Mouse (Mus musculus): ENCODE measurements around the gene Adra1b. TPM values are rescaled to one million over a fixed set of nuclear protein-coding genes. Genes with fewer than 3 reads are reported as not detected.

The Adra1b gene
- polyA plus RNA-seq, 1 experiment from 2014 or later, result 0.28 TPM

- no peaks in the 10 kb centered on the region; the same call in 1 of the 2 replicates for H3K27me3 ChIP-seq
- H3K36me3 ChIP-seq (ENCODE audit: poor library complexity, severe bottlenecking), result no peaks in the 10 kb centered on the region
- 18% methylated on average over 6 of the region's 6 CpGs for WGBS
- H3K9ac ChIP-seq, result no peak overlapping the region
- no peak overlapping the region for H3K4me2 ChIP-seq
- no peak overlapping the region for H3K4me3 ChIP-seq
- ATAC-seq, result no peak
- H3K4me1 ChIP-seq, result peaks cover 11% of the 10 kb centered on the region
- no peak overlapping the region for H3K27ac ChIP-seq
- no peaks in the 10 kb centered on the region for H3K9me3 ChIP-seq (replicated peaks)
Observed at GRCm38 (mm10) chr11:43926163-43926562, 25.2 kb upstream of the Adra1b start.

DNA sequence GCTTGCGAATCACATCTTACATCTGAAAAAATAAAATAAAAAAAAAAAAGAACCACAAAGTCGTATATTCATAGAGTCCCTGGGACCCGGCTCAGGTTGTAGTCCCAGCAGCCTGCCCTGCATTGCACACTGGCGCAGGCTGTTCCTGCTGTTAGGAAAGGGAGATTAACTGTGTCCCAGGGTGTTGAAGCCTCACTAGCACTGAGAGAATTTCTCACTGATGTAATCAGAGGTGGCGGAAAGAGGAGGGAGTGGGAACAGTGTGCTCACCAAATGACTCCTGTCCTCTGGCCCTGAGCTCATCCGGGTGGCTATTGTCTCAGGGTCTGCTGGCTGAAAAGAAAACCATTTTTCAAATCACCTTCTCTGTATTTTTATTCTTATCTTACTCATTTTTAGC, 24.6 kb upstream of the Adra1b start:
- H3K9ac ChIP-seq, result no peak overlapping the region; the same call in 1 of the 2 replicates
- H3K36me3 ChIP-seq (ENCODE audit: poor library complexity, severe bottlenecking), result no peaks in the 10 kb centered on the region
- H3K9me3 ChIP-seq (replicated peaks), result no peaks in the 10 kb centered on the region
- peaks cover 11% of the 10 kb centered on the region for H3K4me1 ChIP-seq
- H3K27me3 ChIP-seq, result no peaks in the 10 kb centered on the region; the same call in 1 of the 2 replicates
- H3K4me2 ChIP-seq, result no peak overlapping the region
- no peak overlapping the region for H3K4me3 ChIP-seq
- WGBS, result 16% methylated on average over 6 of the region's 6 CpGs
- H3K27ac ChIP-seq, result no peak overlapping the region
- no peak for ATAC-seq

GRCm38 (mm10) chr11:43921701-43922100, 20.7 kb upstream of the Adra1b start:
- Histone ChIP-seq H3K4me1 (peaks cover 11% of the 10 kb centered on the region), H3K4me2 (no peak overlapping the region), H3K27ac (no peak overlapping the region), H3K27me3 (no peaks in the 10 kb centered on the region), H3K9ac (no peak overlapping the region), H3K36me3 (ENCODE audit: poor library complexity, severe bottlenecking) (no peaks in the 10 kb centered on the region), H3K4me3 (no peak overlapping the region), H3K9me3 (replicated peaks) (no peaks in the 10 kb centered on the region)
- 72% methylated on average over 2 of the region's 2 CpGs for WGBS
- no peak for ATAC-seq

DNA sequence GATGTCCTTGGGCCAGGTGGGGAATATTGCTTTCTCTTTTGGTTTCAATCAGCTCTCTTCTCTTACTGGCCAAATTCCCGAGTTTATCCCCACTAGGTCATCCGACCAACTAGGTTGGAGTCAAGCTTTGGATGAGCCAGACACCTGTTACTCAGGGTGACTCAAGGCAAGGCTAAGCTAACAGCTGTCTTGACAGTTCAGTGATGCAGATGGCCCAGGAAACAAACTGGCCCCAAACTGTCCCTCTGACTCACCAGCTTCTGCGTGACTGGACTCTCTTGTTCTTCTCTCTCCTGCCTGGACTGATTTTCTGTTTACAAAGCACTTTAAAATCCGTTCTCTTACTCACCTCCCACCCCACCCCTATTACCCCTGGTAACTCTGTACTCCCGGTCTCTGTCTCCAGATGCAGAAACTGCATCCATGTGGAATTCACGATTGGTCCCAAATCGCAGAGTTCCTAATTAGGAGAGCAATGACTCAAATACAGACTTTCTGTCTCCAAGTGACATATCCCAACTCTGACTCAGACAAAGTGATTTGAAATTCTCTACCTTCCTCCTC, 18.6 kb upstream of the Adra1b start:
- Histone ChIP-seq H3K9ac (no peak overlapping the region), H3K36me3 (ENCODE audit: poor library complexity, severe bottlenecking) (no peaks in the 10 kb centered on the region), H3K4me3 (no peak overlapping the region), H3K4me2 (no peak overlapping the region), H3K4me1 (no peaks in the 10 kb centered on the region), H3K27me3 (no peaks in the 10 kb centered on the region), H3K27ac (no peak overlapping the region), H3K9me3 (replicated peaks) (no peaks in the 10 kb centered on the region)
- no peak for ATAC-seq
- WGBS, result 79% methylated on average over 7 of the region's 7 CpGs

GRCm38 (mm10) chr11:43914552-43915447, 13.8 kb upstream of the Adra1b start:
- no peaks in the 10 kb centered on the region for H3K36me3 ChIP-seq (ENCODE audit: poor library complexity, severe bottlenecking)
- WGBS, result 79% methylated on average over 12 of the region's 12 CpGs
- no peak overlapping the region for H3K27ac ChIP-seq
- no peaks in the 10 kb centered on the region for H3K4me1 ChIP-seq
- H3K27me3 ChIP-seq, result no peaks in the 10 kb centered on the region
- H3K4me2 ChIP-seq, result no peak overlapping the region
- no peak overlapping the region for H3K4me3 ChIP-seq
- ATAC-seq, result no peak
- H3K9me3 ChIP-seq (replicated peaks), result no peaks in the 10 kb centered on the region
- H3K9ac ChIP-seq, result no peak overlapping the region

- Histone ChIP-seq H3K9me3 (replicated peaks) (no peaks in the 10 kb centered on the region), H3K9ac (no peak overlapping the region), H3K4me3 (no peak overlapping the region), H3K4me1 (no peaks in the 10 kb centered on the region), H3K27ac (no peak overlapping the region), H3K4me2 (no peak overlapping the region), H3K36me3 (ENCODE audit: poor library complexity, severe bottlenecking) (no peaks in the 10 kb centered on the region), H3K27me3 (no peaks in the 10 kb centered on the region)
- WGBS, result 90% methylated on average over 16 of the region's 16 CpGs
- ATAC-seq, result no peak
Observed at GRCm38 (mm10) chr11:43912136-43912888, 11.3 kb upstream of the Adra1b start.

- Histone ChIP-seq H3K4me1 (no peaks in the 10 kb centered on the region), H3K4me2 (no peak overlapping the region), H3K27ac (no peak overlapping the region), H3K9me3 (replicated peaks) (no peaks in the 10 kb centered on the region), H3K36me3 (ENCODE audit: poor library complexity, severe bottlenecking) (no peaks in the 10 kb centered on the region), H3K4me3 (no peak overlapping the region), H3K9ac (no peak overlapping the region), H3K27me3 (no peaks in the 10 kb centered on the region)
- 87% methylated on average over 6 of the region's 6 CpGs for WGBS
- no peak for ATAC-seq
Observed at GRCm38 (mm10) chr11:43911646-43912045, 10.6 kb upstream of the Adra1b start.

DNA sequence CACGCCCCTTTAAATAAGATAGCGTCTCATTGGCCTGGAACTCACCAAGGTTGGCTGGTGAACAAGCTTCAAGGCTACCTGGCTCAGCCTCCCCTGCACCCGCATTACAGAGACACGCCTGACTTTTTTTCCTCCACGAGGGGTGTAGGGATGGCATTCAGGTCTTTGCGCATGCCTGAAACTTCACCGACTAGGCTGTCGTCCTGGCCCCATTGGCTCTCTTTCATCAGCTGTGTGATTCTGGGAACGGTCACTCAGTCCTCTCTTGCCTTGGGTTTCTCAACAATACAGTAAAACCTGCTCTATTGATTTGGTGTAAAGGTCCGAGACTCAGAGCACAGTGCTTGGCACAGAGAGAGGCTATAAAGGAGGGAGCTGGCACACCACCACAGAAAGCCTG, 2.3 kb upstream of the Adra1b start:
- no peaks in the 10 kb centered on the region for H3K4me1 ChIP-seq
- H3K27me3 ChIP-seq, result no peaks in the 10 kb centered on the region
- no peaks in the 10 kb centered on the region for H3K9me3 ChIP-seq (replicated peaks)
- no peak for ATAC-seq
- no peaks in the 10 kb centered on the region for H3K36me3 ChIP-seq (ENCODE audit: poor library complexity, severe bottlenecking)
- H3K27ac ChIP-seq, result no peak overlapping the region
- H3K4me2 ChIP-seq, result no peak overlapping the region
- no peak overlapping the region for H3K9ac ChIP-seq
- H3K4me3 ChIP-seq, result no peak overlapping the region
- WGBS, result 85% methylated on average over 10 of the region's 10 CpGs

DNA sequence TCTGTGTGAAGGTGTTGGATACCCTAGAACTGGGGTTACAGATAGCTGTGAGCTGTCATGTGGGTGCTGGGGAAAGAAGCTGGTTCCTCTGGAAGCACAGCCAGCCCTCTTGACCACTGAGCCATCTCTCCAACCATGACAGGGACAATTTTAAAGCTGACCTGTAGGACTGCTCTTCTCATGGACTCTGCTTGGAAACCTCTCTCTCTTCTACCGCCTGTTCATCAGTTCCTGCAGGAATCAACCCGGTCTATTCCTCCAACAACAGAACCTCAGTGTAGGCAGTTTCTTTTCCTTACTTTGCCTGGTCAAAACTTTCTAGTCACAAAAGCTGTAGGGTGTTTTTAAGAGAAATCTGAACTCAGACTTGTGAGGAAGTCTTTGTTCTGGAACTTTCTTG, 1.3 kb downstream of the Adra1b start:
- Histone ChIP-seq H3K27ac (no peak overlapping the region), H3K36me3 (ENCODE audit: poor library complexity, severe bottlenecking) (no peaks in the 10 kb centered on the region), H3K4me1 (no peaks in the 10 kb centered on the region), H3K9me3 (replicated peaks) (no peaks in the 10 kb centered on the region), H3K4me2 (no peak overlapping the region), H3K4me3 (no peak overlapping the region), H3K27me3 (no peaks in the 10 kb centered on the region), H3K9ac (no peak overlapping the region)
- ATAC-seq, result no peak
- 88% methylated on average over 2 of the region's 2 CpGs for WGBS

DNA sequence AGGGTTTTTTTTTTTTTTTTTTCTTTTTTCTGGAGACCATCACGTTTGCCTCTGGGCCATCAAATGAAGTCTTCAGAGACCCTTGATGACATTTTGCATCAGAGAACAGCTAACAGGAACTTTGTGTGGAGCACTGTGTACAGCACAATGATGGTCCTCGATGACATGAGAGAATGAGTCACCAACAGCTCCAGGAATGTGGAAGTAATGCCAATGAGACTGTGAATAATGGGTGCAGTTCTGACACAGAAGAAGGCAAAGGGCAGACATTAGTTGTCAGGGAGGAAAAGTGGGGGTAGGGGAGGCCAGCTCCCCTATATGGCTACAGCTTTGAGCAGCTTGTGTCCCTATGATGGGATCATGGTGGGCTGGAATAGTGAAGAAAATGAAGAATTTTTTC, 5.7 kb downstream of the Adra1b start:
- Histone ChIP-seq H3K9me3 (replicated peaks) (no peaks in the 10 kb centered on the region), H3K27ac (no peak overlapping the region), H3K27me3 (no peaks in the 10 kb centered on the region), H3K36me3 (ENCODE audit: poor library complexity, severe bottlenecking) (no peaks in the 10 kb centered on the region), H3K9ac (no peak overlapping the region), H3K4me2 (no peak overlapping the region), H3K4me1 (no peaks in the 10 kb centered on the region), H3K4me3 (no peak overlapping the region)
- ATAC-seq, result no peak
- 72% methylated on average over 2 of the region's 2 CpGs for WGBS

DNA sequence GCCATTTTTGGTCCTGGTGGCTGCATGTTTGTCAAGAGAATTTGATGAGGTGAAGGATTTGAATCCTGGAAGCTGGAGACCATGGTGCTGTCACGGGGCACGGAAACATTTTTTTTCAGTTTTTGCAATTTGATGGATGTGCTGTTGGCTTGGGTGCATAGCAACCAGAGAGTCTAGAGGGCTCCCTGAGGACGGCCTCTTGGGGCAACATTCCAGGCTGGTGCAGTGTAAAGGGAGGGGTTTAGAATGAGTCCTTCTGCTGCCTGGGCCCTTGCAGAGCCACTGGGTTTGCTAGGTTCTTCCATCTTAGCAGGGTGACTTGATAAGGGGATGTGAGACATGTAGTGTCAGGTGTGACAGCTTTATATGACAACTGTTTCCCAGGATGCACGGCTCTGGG, 8.5 kb downstream of the Adra1b start:
- no peak overlapping the region for H3K27ac ChIP-seq
- H3K36me3 ChIP-seq (ENCODE audit: poor library complexity, severe bottlenecking), result no peaks in the 10 kb centered on the region
- H3K9me3 ChIP-seq (replicated peaks), result no peaks in the 10 kb centered on the region
- H3K4me2 ChIP-seq, result no peak overlapping the region
- ATAC-seq, result no peak
- H3K9ac ChIP-seq, result no peak overlapping the region
- H3K4me1 ChIP-seq, result no peaks in the 10 kb centered on the region
- WGBS, result 86% methylated on average over 4 of the region's 4 CpGs
- H3K27me3 ChIP-seq, result no peaks in the 10 kb centered on the region
- no peak overlapping the region for H3K4me3 ChIP-seq

GRCm38 (mm10) chr11:43891457-43891856, 9.6 kb downstream of the Adra1b start:
- H3K27ac ChIP-seq, result no peak overlapping the region
- no peak for ATAC-seq
- 87% methylated on average over 3 of the region's 3 CpGs for WGBS
- no peaks in the 10 kb centered on the region for H3K27me3 ChIP-seq
- no peaks in the 10 kb centered on the region for H3K4me1 ChIP-seq
- no peaks in the 10 kb centered on the region for H3K9me3 ChIP-seq (replicated peaks)
- H3K4me3 ChIP-seq, result no peak overlapping the region
- no peak overlapping the region for H3K9ac ChIP-seq
- H3K36me3 ChIP-seq (ENCODE audit: poor library complexity, severe bottlenecking), result no peaks in the 10 kb centered on the region
- no peak overlapping the region for H3K4me2 ChIP-seq
